Mouse (Mus musculus) adrenal gland, postnatal 25 days (tissue): ENCODE measurements around the gene Dmrt1. TPM values are rescaled to one million over a fixed set of nuclear protein-coding genes. Genes with fewer than 3 reads are reported as not detected.

ENCODE experiments used
- DNase-seq: peaks from one replicate; pipeline ENCODE4 v3.0.0; 2021; ENCODE audit warnings: mixed read lengths
- long read RNA-seq: library from polyadenylated mRNA; stranded (forward); transcript quantifications from one replicate; pipeline ENCODE4 v2.0.0, GENCODE M21; 2021
- total RNA-seq: library from RNA; stranded (reverse); gene quantifications from 2 replicates; pipeline ENCODE4 v1.2.3, GENCODE M21; 2021

Dmrt1 gene
- not detected in 2 replicates for total RNA-seq
- long read RNA-seq, result 0 reads

- no peak for DNase-seq
Observed at GRCm38 (mm10) chr19:25505360-25506196, at the start of gene Dmrt1. TSS of gene Dmrt1 (plus strand) at chr19:25505618.

- no peak for DNase-seq
Observed at GRCm38 (mm10) chr19:25460760-25461159, 44.7 kb upstream of the Dmrt1 start.

- peak; percentile 7 for DNase-seq
Observed at GRCm38 (mm10) chr19:25461553-25462320, 43.7 kb upstream of the Dmrt1 start.

- peak; percentile 8 for DNase-seq
Observed at GRCm38 (mm10) chr19:25475806-25476205, 29.6 kb upstream of the Dmrt1 start.

- DNase-seq, result no peak
Observed at GRCm38 (mm10) chr19:25479152-25479669, 26.2 kb upstream of the Dmrt1 start.

- no peak for DNase-seq
Observed at GRCm38 (mm10) chr19:25480820-25481219, 24.6 kb upstream of the Dmrt1 start.

GRCm38 (mm10) chr19:25486561-25486960, 18.9 kb upstream of the Dmrt1 start:
- no peak for DNase-seq

GRCm38 (mm10) chr19:25487350-25487749, 18.1 kb upstream of the Dmrt1 start:
- DNase-seq, result no peak

- no peak for DNase-seq
Observed at GRCm38 (mm10) chr19:25488546-25488945, 16.9 kb upstream of the Dmrt1 start.

- no peak for DNase-seq
Observed at GRCm38 (mm10) chr19:25489546-25489945, 15.9 kb upstream of the Dmrt1 start.

- DNase-seq, result no peak
Observed at GRCm38 (mm10) chr19:25497434-25497833, 8.0 kb upstream of the Dmrt1 start.

- DNase-seq, result no peak
Observed at GRCm38 (mm10) chr19:25504878-25505277, 540 bp upstream of the Dmrt1 start.

GRCm38 (mm10) chr19:25506616-25507015, 1.2 kb downstream of the Dmrt1 start:
- DNase-seq, result no peak

GRCm38 (mm10) chr19:25514986-25515530, 9.6 kb downstream of the Dmrt1 start:
- DNase-seq, result no peak

GRCm38 (mm10) chr19:25524156-25524555, 18.7 kb downstream of the Dmrt1 start:
- no peak for DNase-seq

GRCm38 (mm10) chr19:25525726-25526125, 20.3 kb downstream of the Dmrt1 start:
- DNase-seq, result no peak

- no peak for DNase-seq
Observed at GRCm38 (mm10) chr19:25529673-25530072, 24.3 kb downstream of the Dmrt1 start.

- peak; percentile 32 for DNase-seq
Observed at GRCm38 (mm10) chr19:25545714-25546340, 40.4 kb downstream of the Dmrt1 start.

GRCm38 (mm10) chr19:25547086-25547643, 41.7 kb downstream of the Dmrt1 start:
- no peak for DNase-seq

- DNase-seq, result no peak
Observed at GRCm38 (mm10) chr19:25550346-25550745, 44.9 kb downstream of the Dmrt1 start.

GRCm38 (mm10) chr19:25551053-25551452, 45.6 kb downstream of the Dmrt1 start:
- no peak for DNase-seq

- DNase-seq, result no peak
Observed at GRCm38 (mm10) chr19:25564430-25564829, 59.0 kb downstream of the Dmrt1 start.
